Mouse (Mus musculus): Measurements from ENCODE around the gene Gspt1. TPM values are rescaled to one million over a fixed set of nuclear protein-coding genes. Genes with fewer than 3 reads are reported as not detected.
A peak's percentile ranks its signal among the peaks of the same experiment; 100 is the strongest.

The Gspt1 gene
- total and polyA plus RNA-seq, 2 experiments from 2014 or later: 26.9 to 31.4 TPM

GRCm38 (mm10) chr16:11174671-11175081 lies 79.4 kb downstream of the Gspt1 start:
- Histone ChIP-seq H3K27me3 (ENCODE audit: control insufficient read depth, insufficient read depth, low read length) (no peaks in the 10 kb centered on the region), H3K9me3 (replicated peaks; ENCODE audit: control insufficient read depth, low read length) (no peaks in the 10 kb centered on the region), H3K9ac (replicated peaks; ENCODE audit: low read depth, low read length) (peak overlapping the region; percentile 92; the same call in 1 of the 2 replicates), H3K27ac (ENCODE audit: low read depth) (peak overlapping the region; percentile 92; the same call in 1 of the 2 replicates), H3K4me3 (ENCODE audit: low read depth, low read length) (peak overlapping the region; percentile 95), H3K4me2 (ENCODE audit: low read depth, low read length) (peak overlapping the region; percentile 88), H3K4me1 (ENCODE audit: control insufficient read depth, insufficient read depth) (peaks cover 7% of the 10 kb centered on the region), H3K36me3 (replicated peaks; ENCODE audit: control insufficient read depth, insufficient read depth, low read length) (no peaks in the 10 kb centered on the region)
- no peak for ATAC-seq (ENCODE audit: insufficient read depth, low read depth)
- DNase-seq (ENCODE audit: low spot score): peak; percentile 63
- WGBS: 6% methylated on average over 10 of the region's 10 CpGs
- TF ChIP-seq EP300 (IDR thresholded peaks at IDR 0.05; ENCODE audit: low read depth): no peak
- TF ChIP-seq CTCF (IDR thresholded peaks at IDR 0.05; ENCODE audit: low read depth): peak; percentile 54

- H3K27me3 ChIP-seq (ENCODE audit: control insufficient read depth, insufficient read depth, low read length): no peaks in the 10 kb centered on the region
- no peaks in the 10 kb centered on the region for H3K9me3 ChIP-seq (replicated peaks; ENCODE audit: control insufficient read depth, low read length)
- H3K36me3 ChIP-seq (replicated peaks; ENCODE audit: control insufficient read depth, insufficient read depth, low read length): no peaks in the 10 kb centered on the region
- no peak for TF ChIP-seq CTCF (IDR thresholded peaks at IDR 0.05; ENCODE audit: low read depth)
- TF ChIP-seq EP300 (IDR thresholded peaks at IDR 0.05; ENCODE audit: low read depth): no peak
- no peak overlapping the region for H3K27ac ChIP-seq (ENCODE audit: low read depth)
- ATAC-seq (ENCODE audit: insufficient read depth, low read depth) (no peak), DNase-seq (ENCODE audit: low spot score) (no peak)
- H3K4me2 ChIP-seq (ENCODE audit: low read depth, low read length): no peak overlapping the region
- no peak overlapping the region for H3K4me3 ChIP-seq (ENCODE audit: low read depth, low read length)
- H3K9ac ChIP-seq (replicated peaks; ENCODE audit: low read depth, low read length): no peak overlapping the region
- H3K4me1 ChIP-seq (ENCODE audit: control insufficient read depth, insufficient read depth): peaks cover under 1% of the 10 kb centered on the region
- 91% methylated on average over 6 of the region's 6 CpGs for WGBS
Observed at GRCm38 (mm10) chr16:11171679-11172078, 82.4 kb downstream of the Gspt1 start.

MicroRNA genes within 50 kb of the gene (microRNA counts, 519-probe panel; counts per million panel counts)
- microRNA mmu-miR-1945: not detected

Small RNAs within 50 kb of the gene (microRNA-seq; reads per million reads assigned to microRNA genes)
- gene Mir1945: 1.6 reads per million

Other genes starting within 250 kb of the Gspt1 start
- 78.3 and 91.9 TPM in 2 replicates for gene Snn, start 193.4 kb downstream of the Gspt1 start, total RNA-seq (2014; rRNA removed; ENCODE audit: low replicate concordance)
- 32.0 and 36.6 TPM in 2 replicates for gene Snn, start 193.4 kb downstream of the Gspt1 start, polyA plus RNA-seq (2015; fragmentation: Nextera tagmentation; extraction: Ambion mirVana)
- 77.1 and 78.2 TPM in 2 replicates for gene Litaf, start 188.2 kb downstream of the Gspt1 start, total RNA-seq (2014; rRNA removed; ENCODE audit: low replicate concordance)
- 53.8 and 55.7 TPM in 2 replicates for gene Litaf, start 188.2 kb downstream of the Gspt1 start, polyA plus RNA-seq (2015; fragmentation: Nextera tagmentation; extraction: Ambion mirVana)
- gene Txndc11, start 119.7 kb downstream of the Gspt1 start, total RNA-seq (2014; rRNA removed; ENCODE audit: low replicate concordance): 35.6 and 55.2 TPM in 2 replicates
- gene Txndc11, start 119.7 kb downstream of the Gspt1 start, polyA plus RNA-seq (2015; fragmentation: Nextera tagmentation; extraction: Ambion mirVana): 20.1 and 24.3 TPM in 2 replicates
- 38.1 and 51.7 TPM in 2 replicates for gene Zc3h7a, start 77.9 kb downstream of the Gspt1 start, total RNA-seq (2014; rRNA removed; ENCODE audit: low replicate concordance)
- gene Zc3h7a, start 77.9 kb downstream of the Gspt1 start, polyA plus RNA-seq (2015; fragmentation: Nextera tagmentation; extraction: Ambion mirVana): 28.6 and 30.3 TPM in 2 replicates
- 54.1 and 71.0 TPM in 2 replicates for gene Rsl1d1, start 51.0 kb downstream of the Gspt1 start, total RNA-seq (2014; rRNA removed; ENCODE audit: low replicate concordance)
- 99.2 and 106 TPM in 2 replicates for gene Rsl1d1, start 51.0 kb downstream of the Gspt1 start, polyA plus RNA-seq (2015; fragmentation: Nextera tagmentation; extraction: Ambion mirVana)
- gene Tnfrsf17, start 59.5 kb upstream of the Gspt1 start, total RNA-seq (2014; rRNA removed; ENCODE audit: low replicate concordance): not detected in 2 replicates
- gene Tnfrsf17, start 59.5 kb upstream of the Gspt1 start, polyA plus RNA-seq (2015; fragmentation: Nextera tagmentation; extraction: Ambion mirVana): 0.15 TPM in 1 of 2 replicates, not detected in the other
- gene Snx29, start 68.6 kb upstream of the Gspt1 start, total RNA-seq (2014; rRNA removed; ENCODE audit: low replicate concordance): 3.9 and 10.9 TPM in 2 replicates
- 3.1 and 4.0 TPM in 2 replicates for gene Snx29, start 68.6 kb upstream of the Gspt1 start, polyA plus RNA-seq (2015; fragmentation: Nextera tagmentation; extraction: Ambion mirVana)

Data from heart, postnatal 0 days (tissue).